Mouse (Mus musculus) cortical plate, adult 2 months (tissue): Measurements from ENCODE around the gene Dennd1c. TPM values are rescaled to one million over a fixed set of nuclear protein-coding genes. Genes with fewer than 3 reads are reported as not detected.

ENCODE experiments used
- H3K27ac ChIP-seq: fragments of 200-500 bp; 2 replicates; pipeline ENCODE4 v1.5.1; 2012; ENCODE audit warnings: low read length, control low read depth, inconsistent platforms; ENCODE audit not compliant: insufficient read depth
- H3K4me1 ChIP-seq: fragments of 200-500 bp; 2 replicates; pipeline ENCODE4 v1.6.1; 2011; ENCODE audit warnings: low read length; ENCODE audit not compliant: control insufficient read depth, insufficient read depth
- H3K4me3 ChIP-seq: fragments of 200-500 bp; 2 replicates; pipeline ENCODE4 v1.5.1; 2011; ENCODE audit warnings: mild to moderate bottlenecking, low read length, control low read depth; ENCODE audit not compliant: insufficient read depth
- CTCF ChIP-seq: fragments of 200-500 bp; IDR thresholded peaks from 2 replicates; pipeline ENCODE4 v1.5.1; 2011; ENCODE audit warnings: mild to moderate bottlenecking, control low read depth, low read length; ENCODE audit not compliant: insufficient read depth; ENCODE audit errors: extremely low read depth
- POLR2A ChIP-seq: fragments of 200-500 bp; IDR thresholded peaks from 2 replicates; pipeline ENCODE4 v1.6.1; 2011; ENCODE audit warnings: mild to moderate bottlenecking, low read length, control low read depth; ENCODE audit not compliant: insufficient read depth; ENCODE audit errors: extremely low read depth
- polyA plus RNA-seq: library from polyadenylated mRNA; depleted of rRNA; stranded (reverse); fragments of >200 nt; gene quantifications from 2 replicates; pipeline ENCODE4 v1.2.3, GENCODE M21; 2012

Dennd1c gene
- polyA plus RNA-seq, 1 experiment: 2.3 TPM

DNA sequence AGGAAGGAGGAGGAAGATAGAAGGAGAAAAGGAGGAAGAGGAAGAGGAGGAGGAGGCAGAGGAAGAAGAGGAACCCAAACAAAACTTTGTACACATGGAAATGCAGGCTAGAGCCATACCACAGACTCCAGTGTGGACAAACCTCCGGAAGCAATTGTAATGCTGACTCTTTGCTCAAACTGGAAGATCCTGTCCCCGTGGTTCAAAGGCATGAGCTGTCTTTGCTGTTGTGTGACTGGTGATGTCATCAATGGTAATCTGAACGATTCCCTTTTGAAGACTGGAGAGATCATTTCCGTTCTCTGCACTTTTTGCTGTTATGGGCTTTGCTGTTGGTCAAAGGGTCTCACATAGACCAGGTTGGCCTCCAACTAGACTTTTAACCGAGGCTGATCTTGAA is 20.0 kb upstream of the Dennd1c start:
- Histone ChIP-seq H3K4me3 (no peak overlapping the region), H3K4me1 (no peaks in the 10 kb centered on the region), H3K27ac (no peak overlapping the region)
- TF ChIP-seq POLR2A: no peak
- no peak for TF ChIP-seq CTCF

DNA sequence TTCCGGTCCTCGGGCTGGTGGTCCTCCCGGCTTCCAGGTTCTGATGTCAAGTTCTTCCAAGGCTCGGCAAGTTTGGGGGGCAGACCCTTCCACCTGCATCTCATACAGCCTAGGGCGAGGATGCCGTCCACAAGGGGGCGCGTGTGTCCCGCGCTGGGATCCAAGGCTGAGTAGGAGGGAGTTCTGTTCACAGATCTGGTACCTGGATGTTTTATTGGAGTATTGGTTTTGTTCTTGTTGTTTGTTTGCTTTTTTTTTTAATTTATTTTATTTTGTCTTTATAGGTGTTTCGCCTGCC is 18.3 kb upstream of the Dennd1c start:
- H3K27ac ChIP-seq: no peak overlapping the region
- no peak overlapping the region for H3K4me3 ChIP-seq
- H3K4me1 ChIP-seq: no peaks in the 10 kb centered on the region
- TF ChIP-seq CTCF (peak; percentile 83), POLR2A (no peak)

DNA sequence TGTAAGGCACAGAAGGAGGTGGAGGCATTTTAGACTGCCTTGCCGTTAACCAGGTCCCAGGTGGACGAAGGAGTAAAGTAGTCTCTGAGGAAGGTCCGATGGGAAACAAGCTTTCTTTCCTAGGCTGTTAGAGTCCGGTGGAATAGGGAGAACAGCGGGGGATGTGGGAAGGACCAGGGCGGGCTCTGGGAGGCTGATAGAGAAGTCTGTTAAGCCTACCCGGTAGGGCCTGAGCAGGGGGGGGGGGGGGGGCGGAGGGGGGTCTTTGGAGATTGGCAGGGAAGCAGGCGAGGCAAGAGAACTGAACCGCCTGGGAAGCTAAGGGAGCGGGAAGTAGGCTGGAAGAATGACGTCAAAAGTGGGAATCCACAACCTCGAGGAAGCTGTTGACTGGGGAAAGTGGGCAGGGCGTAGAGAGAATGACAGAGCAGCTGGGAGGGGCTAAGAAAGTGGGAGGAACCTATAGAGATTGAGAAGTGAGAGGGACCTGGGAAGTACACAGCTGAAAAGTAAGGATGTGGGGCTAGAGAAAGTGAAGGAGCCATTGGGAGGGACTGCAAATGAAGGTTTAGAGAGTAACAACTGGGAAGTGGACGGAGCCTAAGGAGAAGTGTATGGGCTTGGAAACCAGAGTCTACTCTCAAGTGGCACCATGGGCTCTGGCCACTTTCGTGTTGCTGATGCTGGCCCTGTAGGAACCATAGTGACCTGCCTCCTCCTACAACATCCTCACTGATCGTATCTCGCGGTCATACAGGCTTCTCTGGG is 17.7 kb upstream of the Dennd1c start:
- TF ChIP-seq POLR2A: no peak
- no peak for TF ChIP-seq CTCF

DNA sequence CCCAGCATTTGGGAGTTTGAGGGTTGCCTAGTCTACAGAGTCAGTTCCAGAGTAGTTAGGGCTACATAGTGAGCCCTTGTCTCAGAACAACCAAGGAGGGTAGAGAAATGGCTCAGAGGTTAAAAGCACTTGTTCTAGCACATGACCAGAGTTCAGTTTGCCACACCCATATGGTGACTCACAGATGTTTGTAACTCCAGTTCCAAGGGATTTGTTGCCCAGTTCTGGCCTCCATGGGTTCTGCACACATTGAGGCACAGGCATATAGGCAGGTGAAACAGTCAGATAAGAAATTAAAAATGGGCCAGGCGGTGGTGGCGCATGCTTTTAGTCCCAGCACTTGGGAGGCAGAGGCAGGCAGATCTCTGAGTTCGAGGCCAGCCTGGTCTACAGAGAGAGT is 15.9 kb upstream of the Dennd1c start:
- H3K4me3 ChIP-seq: no peak overlapping the region
- no peaks in the 10 kb centered on the region for H3K4me1 ChIP-seq
- TF ChIP-seq POLR2A: no peak
- no peak for TF ChIP-seq CTCF
- no peak overlapping the region for H3K27ac ChIP-seq

More for the DNA sequence above, 17.7 kb upstream of the Dennd1c start:
- Histone ChIP-seq H3K27ac (no peak overlapping the region), H3K4me1 (no peaks in the 10 kb centered on the region), H3K4me3 (no peak overlapping the region)

DNA sequence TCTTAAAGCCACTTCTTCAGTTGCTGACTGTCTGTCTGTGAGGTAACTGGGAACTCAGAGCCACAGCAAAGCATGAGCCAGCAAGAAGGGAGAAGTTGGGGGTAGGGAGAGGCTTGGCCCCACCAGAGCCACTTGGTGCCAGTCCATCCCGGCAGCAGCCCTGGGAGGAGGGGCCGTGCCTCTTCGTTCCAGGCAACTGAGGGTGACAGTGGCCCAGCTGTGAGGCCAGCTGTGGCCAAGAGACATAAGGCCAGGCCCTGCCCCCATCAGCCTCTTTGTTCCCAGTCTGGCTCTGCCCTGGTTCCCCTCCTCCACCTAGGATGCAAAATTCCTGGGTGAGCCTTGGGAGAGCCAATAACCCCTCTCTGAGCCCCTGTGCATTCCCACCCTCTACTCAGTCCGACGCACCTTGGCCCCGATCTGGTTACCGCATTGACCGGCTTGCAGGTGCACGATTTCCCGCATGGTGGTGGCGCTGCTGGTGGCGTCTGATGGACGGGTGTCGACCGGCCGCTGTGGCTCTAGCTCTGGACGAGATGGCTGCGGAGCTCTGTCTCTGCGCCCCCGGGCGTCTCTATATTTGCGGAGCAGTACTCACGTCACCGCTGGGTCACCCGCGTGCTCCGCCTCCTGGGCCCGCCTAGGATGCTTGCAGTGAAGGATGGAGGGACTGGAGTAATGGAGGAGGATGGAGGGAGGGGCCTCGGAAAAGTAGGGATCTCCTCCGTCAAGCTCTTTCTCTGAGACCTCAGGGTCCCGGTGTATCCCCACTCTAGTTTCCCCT is 8.9 kb upstream of the Dennd1c start, which contains the start of gene Tubb4a:
Gene Tubb4a (minus strand): TSS at position 734 of the 784 bp plus-strand sequence.
- TF ChIP-seq POLR2A (peak; percentile 96), CTCF (no peak)
- Histone ChIP-seq H3K4me1 (peaks cover 4% of the 10 kb centered on the region; the same call in 1 of the 2 replicates), H3K27ac (peak within 1 kb of the TSS; percentile 97), H3K4me3 (peak within 1 kb of the TSS; percentile 96)

DNA sequence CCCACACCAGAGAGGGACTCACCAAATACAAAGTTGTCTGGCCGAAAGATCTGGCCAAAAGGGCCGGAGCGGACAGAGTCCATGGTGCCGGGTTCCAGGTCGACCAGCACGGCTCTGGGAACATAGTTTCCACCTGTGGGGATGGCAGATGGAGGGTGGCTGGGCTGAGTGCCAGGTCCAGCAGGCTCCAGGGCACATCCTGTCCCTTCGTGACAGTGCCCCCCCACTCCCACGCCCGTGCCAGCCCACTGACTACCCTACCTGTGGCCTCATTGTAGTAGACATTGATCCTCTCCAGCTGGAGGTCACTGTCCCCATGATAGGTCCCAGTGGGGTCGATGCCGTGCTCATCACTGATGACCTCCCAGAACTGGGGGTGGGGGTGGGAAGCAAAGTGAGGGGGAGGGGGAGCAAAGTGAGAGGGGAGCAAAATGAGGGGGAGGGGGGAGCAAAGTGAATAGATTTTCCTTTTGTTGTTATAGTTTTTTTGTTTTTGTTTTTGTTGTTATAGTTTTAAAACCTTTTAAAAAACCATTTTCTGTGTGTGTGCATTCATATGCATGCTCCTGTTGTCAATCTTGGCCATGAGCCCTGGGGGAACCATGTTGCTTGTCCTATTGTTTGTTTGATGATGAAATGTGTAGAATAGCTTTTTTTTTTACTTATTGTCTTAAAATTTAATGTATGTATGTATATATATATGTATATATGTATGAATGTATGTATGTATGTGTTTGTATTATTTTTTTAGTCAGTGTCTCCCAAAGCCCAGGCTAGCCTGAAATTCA is 7.8 kb upstream of the Dennd1c start:
- H3K4me3 ChIP-seq: peak overlapping the region; percentile 96
- H3K27ac ChIP-seq: peak overlapping the region; percentile 97; the same call in 1 of the 2 replicates
- H3K4me1 ChIP-seq: peaks cover 4% of the 10 kb centered on the region; the same call in 1 of the 2 replicates
- TF ChIP-seq CTCF: no peak

DNA sequence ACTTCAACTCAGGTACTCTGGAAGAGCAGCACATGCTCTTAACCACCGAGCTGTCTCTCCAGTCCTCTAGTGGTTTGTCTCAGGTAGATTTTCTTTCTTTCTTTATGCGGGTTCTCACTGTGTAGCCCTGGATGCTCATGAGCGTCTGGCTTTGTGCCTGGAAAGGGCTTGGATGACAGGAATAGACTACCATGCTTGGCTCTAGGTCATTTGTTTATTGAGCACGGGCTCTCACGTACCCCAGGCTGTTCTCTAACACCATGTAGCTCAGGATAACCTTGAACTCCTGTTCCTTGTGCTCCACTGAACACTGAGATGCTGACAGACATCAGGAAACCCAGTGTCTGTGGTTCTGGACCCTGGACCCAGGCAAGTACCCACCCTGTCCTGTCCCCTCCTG is 4.2 kb upstream of the Dennd1c start:
- no peak overlapping the region for H3K27ac ChIP-seq
- no peak overlapping the region for H3K4me3 ChIP-seq
- H3K4me1 ChIP-seq: peaks cover 4% of the 10 kb centered on the region; the same call in 1 of the 2 replicates
- TF ChIP-seq POLR2A: no peak
- TF ChIP-seq CTCF: no peak

DNA sequence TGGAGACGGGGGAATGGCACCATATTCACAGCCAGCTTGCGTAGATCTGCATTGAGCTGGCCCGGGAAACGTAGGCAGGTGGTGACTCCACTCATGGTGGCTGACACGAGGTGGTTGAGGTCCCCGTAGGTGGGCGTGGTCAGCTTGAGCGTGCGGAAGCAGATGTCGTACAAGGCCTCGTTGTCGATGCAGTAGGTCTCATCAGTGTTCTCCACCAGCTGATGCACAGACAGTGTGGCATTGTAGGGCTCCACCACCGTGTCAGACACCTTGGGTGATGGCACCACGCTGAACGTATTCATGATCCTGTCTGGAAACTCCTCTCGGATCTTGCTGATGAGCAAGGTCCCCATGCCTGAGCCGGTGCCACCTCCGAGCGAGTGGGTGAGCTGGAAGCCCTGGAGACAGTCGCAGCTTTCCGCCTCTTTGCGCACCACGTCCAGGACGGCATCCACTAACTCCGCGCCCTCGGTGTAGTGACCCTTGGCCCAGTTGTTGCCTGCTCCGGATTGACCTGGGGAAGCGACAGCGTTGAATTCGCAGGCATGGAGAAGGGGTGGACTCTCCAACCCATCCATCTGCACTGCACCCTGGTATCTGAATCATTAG is 3.0 kb upstream of the Dennd1c start:
- H3K27ac ChIP-seq: no peak overlapping the region
- no peak overlapping the region for H3K4me3 ChIP-seq
- peaks cover 4% of the 10 kb centered on the region; the same call in 1 of the 2 replicates for H3K4me1 ChIP-seq
- TF ChIP-seq CTCF (no peak), POLR2A (no peak)

DNA sequence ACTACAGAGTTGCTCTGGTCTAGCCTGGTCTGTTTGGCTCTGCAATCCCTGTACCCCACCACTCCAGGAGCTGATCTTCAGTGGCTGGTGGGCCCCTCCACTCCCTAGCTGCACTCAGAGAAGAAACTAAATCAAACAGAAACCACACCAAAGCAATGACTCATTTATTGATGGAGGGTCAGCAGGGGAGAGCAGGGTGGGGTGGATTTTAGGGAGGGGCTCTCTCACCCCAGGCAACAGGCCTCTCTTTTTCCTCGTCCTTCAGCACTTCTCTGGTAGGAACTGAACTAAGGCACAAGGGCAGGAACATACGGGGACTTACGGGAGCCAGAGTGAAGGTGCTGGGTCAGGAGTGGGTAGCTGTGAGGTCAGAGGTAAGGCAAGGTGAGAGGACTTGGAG is 1.6 kb upstream of the Dennd1c start:
- H3K4me1 ChIP-seq: peaks cover 4% of the 10 kb centered on the region; the same call in 1 of the 2 replicates
- no peak overlapping the region for H3K27ac ChIP-seq
- TF ChIP-seq POLR2A (no peak), CTCF (no peak)
- H3K4me3 ChIP-seq: no peak overlapping the region
